Mouse (Mus musculus) ES-E14 (cell line): ENCODE results near the gene Cabp1.

ENCODE experiments used
- CHD2 ChIP-seq: IDR thresholded peaks from 2 replicates; pipeline ENCODE4 v1.6.1; 2014; ENCODE audit warnings: mild to moderate bottlenecking, low read depth, low read length, inconsistent platforms
- MAFK ChIP-seq: IDR thresholded peaks from 2 replicates; pipeline ENCODE4 v1.6.1; 2014; ENCODE audit warnings: mild to moderate bottlenecking, low read depth, low read length, inconsistent platforms; ENCODE audit not compliant: insufficient read depth
- ZC3H11A ChIP-seq: IDR thresholded peaks from 2 replicates; pipeline ENCODE4 v1.6.1; 2012; ENCODE audit warnings: low read depth, mild to moderate bottlenecking, inconsistent platforms, low read length, borderline replicate concordance
- ZNF384 ChIP-seq: IDR thresholded peaks from 2 replicates; pipeline ENCODE4 v1.6.1; 2012; ENCODE audit warnings: low read depth, low read length, inconsistent platforms

DNA sequence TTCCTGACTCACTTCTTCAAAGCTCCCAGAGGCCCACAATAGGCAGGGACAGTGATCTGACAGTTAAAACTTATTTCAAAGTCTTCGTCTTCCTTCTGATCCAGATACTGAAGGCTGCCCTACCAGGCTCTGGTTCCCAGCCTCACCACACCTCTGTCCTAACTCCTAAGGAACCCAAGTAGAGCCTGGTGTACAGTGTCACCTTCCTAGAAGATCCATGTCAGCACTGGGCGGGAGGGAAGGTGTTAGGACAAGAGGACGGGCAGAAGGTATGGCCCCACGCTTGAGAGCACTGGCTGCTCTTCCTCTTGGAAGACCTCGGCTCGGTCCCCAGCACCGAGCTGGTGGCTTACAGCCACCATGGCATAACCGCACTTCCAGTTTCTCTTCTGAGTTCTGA, 45.8 kb downstream of the Cabp1 start:
- no peak for TF ChIP-seq ZNF384
- no peak for TF ChIP-seq ZC3H11A
- TF ChIP-seq CHD2, result no peak
- no peak for TF ChIP-seq MAFK
